Mouse (Mus musculus): ENCODE results near the gene Mcf2l. TPM values are rescaled to one million over a fixed set of nuclear protein-coding genes. Genes with fewer than 3 reads are reported as not detected.

Mcf2l gene
- total RNA-seq, 2 experiments from 2014 or later: 43.0 to 52.5 TPM

Small RNA genes within 50 kb of the gene (microRNA-seq; reads per million reads assigned to microRNA genes)
- gene Gm38671: not detected

Other genes starting within 250 kb of the Mcf2l start
- 10 to 100 TPM; 29.6 to 34.4 TPM for gene Tubgcp3, start 201.6 kb upstream of the Mcf2l start, total RNA-seq (2021)
- gene Atp11a, start 116.8 kb upstream of the Mcf2l start, total RNA-seq (2021): 10 to 100 TPM; 45.9 to 53.5 TPM
- 10 to 100 TPM in 1 of 2 experiments, 1 to 10 TPM in 1; 9.2 to 20.2 TPM for gene F7, start 152.2 kb downstream of the Mcf2l start, total RNA-seq (2021)
- gene F10, start 163.5 kb downstream of the Mcf2l start, total RNA-seq (2021): 100 to 1,000 TPM in 1 of 2 experiments, 10 to 100 TPM in 1; 51.8 to 118 TPM
- 10 to 100 TPM; 19.2 to 41.7 TPM for gene Proz, start 187.1 kb downstream of the Mcf2l start, total RNA-seq (2021)
- 10 to 100 TPM; 17.9 to 21.0 TPM for gene Pcid2, start 231.7 kb downstream of the Mcf2l start, total RNA-seq (2021)
- gene Cul4a, start 231.8 kb downstream of the Mcf2l start, total RNA-seq (2021): 100 to 1,000 TPM in 1 of 2 experiments, 10 to 100 TPM in 1; 85.9 to 107 TPM

Measured in adrenal gland, postnatal 10 days (tissue).